Mouse (Mus musculus) limb, embryonic 14.5 days (tissue): ENCODE measurements at regions not wholly inside any gene's neighbourhood (a gene's known extent, or its start where the extent isn't known, plus 50 kb on each side); places are given as distances from the start of the nearest gene placed in this dataset.

Experiments used
- ATAC-seq: fragments of 200-750 bp; cut with Nextera tagmentation; 2 replicates; pipeline ENCODE4 v1.8.0; 2017; ENCODE audit warnings: low read depth, moderate number of reproducible peaks, moderate TSS enrichment; ENCODE audit not compliant: low FRiP score
- DNase-seq: peaks from one replicate; pipeline ENCODE4 v3.0.0-alpha.2; 2015; ENCODE audit warnings: low spot score
- H3K27ac ChIP-seq: fragments of 300-500 bp; sonication (generic); replicated peaks from 2 replicates; pipeline ENCODE4 v1.5.1; 2014; ENCODE audit warnings: low read depth, mild to moderate bottlenecking, low read length, moderate library complexity, mixed read lengths
- H3K27me3 ChIP-seq: fragments of 300-500 bp; sonication (generic); 2 replicates; pipeline ENCODE4 v1.6.1; 2014; ENCODE audit warnings: low read length, mixed read lengths; ENCODE audit not compliant: control insufficient read depth, insufficient read depth
- H3K36me3 ChIP-seq: fragments of 300-500 bp; sonication (generic); 2 replicates; pipeline ENCODE4 v1.6.1; 2014; ENCODE audit warnings: mild to moderate bottlenecking, low read length, moderate library complexity, mixed read lengths; ENCODE audit not compliant: control insufficient read depth, insufficient read depth
- H3K4me1 ChIP-seq: fragments of 300-500 bp; sonication (generic); 2 replicates; pipeline ENCODE4 v1.6.1; 2014; ENCODE audit warnings: antibody characterized with exemption, low read length, mixed read lengths; ENCODE audit not compliant: control insufficient read depth, insufficient read depth
- H3K4me2 ChIP-seq: fragments of 300-500 bp; sonication (generic); replicated peaks from 2 replicates; pipeline ENCODE4 v1.6.1; 2014; ENCODE audit warnings: low read depth, mild to moderate bottlenecking, low read length, moderate library complexity; ENCODE audit not compliant: severe bottlenecking
- H3K4me3 ChIP-seq: fragments of 300-500 bp; sonication (generic); replicated peaks from 2 replicates; pipeline ENCODE4 v1.5.1; 2014; ENCODE audit warnings: low read length
- H3K9ac ChIP-seq: fragments of 300-500 bp; sonication (generic); 2 replicates; pipeline ENCODE4 v1.6.1; 2014; ENCODE audit warnings: mild to moderate bottlenecking, low read depth, low read length, moderate library complexity; ENCODE audit not compliant: severe bottlenecking
- H3K9me3 ChIP-seq: fragments of 300-500 bp; sonication (generic); 2 replicates; pipeline ENCODE4 v1.6.1; 2016; ENCODE audit warnings: low read length; ENCODE audit not compliant: control insufficient read depth
- POLR2A ChIP-seq: fragments of 200-500 bp; IDR thresholded peaks from 2 replicates; pipeline ENCODE4 v1.8.0; 2012; ENCODE audit warnings: inconsistent platforms, mild to moderate bottlenecking, moderate library complexity, borderline replicate concordance; ENCODE audit not compliant: insufficient read depth, insufficient read length; ENCODE audit errors: extremely low read depth
- WGBS: fragments of 180-500 bp; shearing (Covaris S2); extraction: QIAGEN DNeasy Blood & Tissue Kit; methylation state at CpG from one replicate; pipeline ENCODE4 v1.1.7; 2014; 5-methylcytosine and 5-hydroxymethylcytosine counted together

GRCm38 (mm10) chr4:134997461-134998434 is 67.0 kb downstream of the Syf2 start:
- Histone ChIP-seq H3K27ac (no peak overlapping the region), H3K4me2 (no peak overlapping the region), H3K4me1 (peaks cover 12% of the 10 kb centered on the region), H3K36me3 (no peaks in the 10 kb centered on the region), H3K9me3 (no peaks in the 10 kb centered on the region), H3K27me3 (no peaks in the 10 kb centered on the region), H3K9ac (no peak overlapping the region), H3K4me3 (no peak overlapping the region)
- WGBS = 91% methylated on average over 26 of the region's 26 CpGs
- DNase-seq (no peak), ATAC-seq (no peak)
- no peak for TF ChIP-seq POLR2A

DNA sequence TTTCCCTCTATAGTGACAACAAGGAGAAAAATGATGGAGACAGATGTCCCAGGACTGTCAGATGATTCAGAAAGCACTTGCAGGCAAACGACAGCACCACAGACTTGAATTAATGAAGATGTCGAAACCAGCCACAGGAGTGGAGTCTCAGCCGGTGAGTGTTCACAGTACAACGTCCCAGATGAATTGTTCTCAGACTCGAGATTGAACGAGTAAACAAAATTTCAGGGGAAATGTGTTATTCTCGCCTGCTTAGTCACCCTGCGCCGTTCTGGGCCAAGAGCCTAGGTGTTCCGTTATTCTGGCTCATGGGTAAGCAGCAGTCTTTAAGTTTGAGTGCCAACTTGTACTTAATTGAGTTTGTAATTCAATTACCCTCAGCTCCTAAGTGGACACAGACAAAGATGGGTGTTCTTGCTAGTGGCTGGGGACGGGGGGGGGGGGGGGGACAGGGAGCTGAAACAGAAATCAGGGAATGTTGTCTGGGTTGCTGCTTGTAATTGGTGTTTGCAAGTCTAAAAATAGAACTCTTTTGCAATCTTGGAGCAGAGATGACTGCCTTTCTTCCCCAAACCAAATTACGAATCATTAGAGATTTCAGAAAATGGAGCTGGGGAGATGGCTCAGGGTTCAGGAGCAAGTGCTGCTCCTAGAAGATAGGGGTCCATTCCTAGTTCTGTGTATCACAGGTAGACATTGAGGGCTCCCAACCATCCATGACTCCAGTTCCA is 68.4 kb downstream of the Syf2 start:
- 58% methylated on average over 12 of the region's 12 CpGs for WGBS
- TF ChIP-seq POLR2A = no peak

GRCm38 (mm10) chr4:135002091-135002925 is 71.6 kb downstream of the Syf2 start:
- H3K27me3 ChIP-seq = no peaks in the 10 kb centered on the region
- peak overlapping the region; percentile 25; the same call in 1 of the 2 replicates for H3K4me2 ChIP-seq
- no peak overlapping the region for H3K4me3 ChIP-seq
- H3K27ac ChIP-seq = peak overlapping the region; percentile 83
- peaks cover 17% of the 10 kb centered on the region for H3K4me1 ChIP-seq
- ATAC-seq (peak; percentile 87), DNase-seq (peak; percentile 66)
- no peaks in the 10 kb centered on the region for H3K9me3 ChIP-seq
- no peak overlapping the region for H3K9ac ChIP-seq
- no peak for TF ChIP-seq POLR2A
- H3K36me3 ChIP-seq = no peaks in the 10 kb centered on the region
- 23% methylated on average over 16 of the region's 16 CpGs for WGBS

More for the DNA sequence above, 68.4 kb downstream of the Syf2 start:
- Histone ChIP-seq H3K27me3 (no peaks in the 10 kb centered on the region), H3K4me1 (peaks cover 17% of the 10 kb centered on the region), H3K4me3 (no peak overlapping the region), H3K4me2 (no peak overlapping the region), H3K9ac (no peak overlapping the region), H3K27ac (no peak overlapping the region), H3K9me3 (no peaks in the 10 kb centered on the region), H3K36me3 (no peaks in the 10 kb centered on the region)
- ATAC-seq (no peak), DNase-seq (no peak)

DNA sequence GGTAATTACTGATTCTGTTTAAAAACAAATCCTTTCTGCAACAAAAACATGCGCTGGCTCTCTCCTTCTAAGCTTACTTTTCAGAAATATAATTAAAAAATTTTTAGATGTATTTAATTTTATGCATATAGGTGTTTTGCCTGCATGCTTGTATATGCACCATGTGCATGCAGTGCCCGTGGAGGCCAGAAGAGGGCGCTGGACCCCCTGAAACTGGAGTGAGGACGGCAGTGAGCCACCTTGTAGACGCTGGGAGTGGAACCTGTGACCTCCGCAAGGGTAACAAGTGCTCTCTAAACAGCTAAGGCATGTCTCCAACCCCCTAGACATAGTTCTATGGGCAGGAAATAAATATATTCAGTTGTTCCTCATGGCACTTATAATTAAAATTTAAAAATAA is 80.7 kb downstream of the Syf2 start:
- WGBS = 79% methylated on average over 6 of the region's 6 CpGs
- no peak for ATAC-seq
- no peak for TF ChIP-seq POLR2A

DNA sequence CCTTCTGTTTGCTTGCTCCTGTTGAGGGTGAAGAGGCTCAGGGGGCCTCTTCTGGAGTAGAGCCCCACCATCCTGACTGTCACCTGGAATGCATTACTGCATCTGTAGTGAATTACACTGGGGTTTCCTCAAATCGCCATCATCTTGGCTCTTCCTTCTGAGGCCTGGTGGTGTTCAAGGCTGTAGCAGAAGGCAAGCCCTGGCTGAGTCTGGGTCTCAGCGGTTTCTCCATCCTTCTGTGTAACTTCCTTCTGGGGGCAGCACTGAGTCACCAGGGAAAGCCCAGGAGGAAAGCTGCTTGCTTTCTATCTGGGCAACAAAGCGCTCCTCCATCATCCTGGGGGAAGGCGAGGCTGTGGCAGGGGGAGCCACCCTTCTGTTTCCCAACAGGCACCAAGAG is 82.2 kb downstream of the Syf2 start:
- TF ChIP-seq POLR2A = no peak
- Histone ChIP-seq H3K4me1 (peaks cover 10% of the 10 kb centered on the region), H3K9ac (no peak overlapping the region), H3K9me3 (no peaks in the 10 kb centered on the region), H3K4me2 (no peak overlapping the region), H3K27ac (no peak overlapping the region), H3K27me3 (no peaks in the 10 kb centered on the region), H3K36me3 (no peaks in the 10 kb centered on the region), H3K4me3 (no peak overlapping the region)
- 50% methylated on average over 4 of the region's 4 CpGs for WGBS
- DNase-seq = peak; percentile 9
- no peak for ATAC-seq

More for the DNA sequence above, 80.7 kb downstream of the Syf2 start:
- H3K4me3 ChIP-seq = no peak overlapping the region
- DNase-seq = no peak
- H3K9ac ChIP-seq = no peak overlapping the region
- H3K4me1 ChIP-seq = peaks cover 10% of the 10 kb centered on the region
- no peak overlapping the region for H3K27ac ChIP-seq
- no peaks in the 10 kb centered on the region for H3K27me3 ChIP-seq
- no peaks in the 10 kb centered on the region for H3K36me3 ChIP-seq
- no peak overlapping the region for H3K4me2 ChIP-seq
- no peaks in the 10 kb centered on the region for H3K9me3 ChIP-seq
